Mouse (Mus musculus) macrophage (primary cell): ENCODE data around the gene Gm28635. TPM values are rescaled to one million over a fixed set of nuclear protein-coding genes. Genes with fewer than 3 reads are reported as not detected.

Experiments used
- H3K27ac ChIP-seq: fragments of 350-480 bp; formaldehyde crosslinking; 2 replicates; pipeline ENCODE4 v1.9.0; 2021
- H3K36me3 ChIP-seq: fragments of 350-480 bp; formaldehyde crosslinking; 2 replicates; pipeline ENCODE4 v1.9.0; 2021; ENCODE audit errors: inconsistent target
- H3K4me3 ChIP-seq: fragments of 350-480 bp; formaldehyde crosslinking; 2 replicates; pipeline ENCODE4 v1.9.0; 2021; ENCODE audit errors: inconsistent target
- H3K79me2 ChIP-seq: fragments of 350-480 bp; formaldehyde crosslinking; 2 replicates; pipeline ENCODE4 v1.9.0; 2021; ENCODE audit errors: inconsistent target
- WGBS: methylation state at CpG from one replicate; pipeline ENCODE4 v1.1.7; 2026; ENCODE audit warnings: inconsistent platforms; ENCODE audit not compliant: missing documents; 5-methylcytosine and 5-hydroxymethylcytosine counted together
- polyA plus RNA-seq: library from polyadenylated mRNA; stranded (reverse); fragments of 250-400 nt; gene quantifications from 3 replicates; pipeline ENCODE4 v1.2.4, GENCODE M21; 2018; ENCODE audit warnings: inconsistent platforms
- total RNA-seq, 78 experiments: library from RNA; depleted of rRNA; stranded (reverse); fragments of 250-400 nt; gene quantifications; 1 replicate in 9 of 78; 2 replicates in 24 of 78; 3 replicates in 43 of 78; 4 replicates in 2 of 78; pipeline ENCODE4 v1.2.4; 2018; ENCODE audit warnings: inconsistent platforms in 56 of 78

The Gm28635 gene
- not detected for total RNA-seq (2018; cell fraction: chromatin; rRNA removed)
- under 1 TPM in 1 of 26 experiments, not detected in 25; 0.08 TPM for total RNA-seq (2018; cell fraction: cytosol; rRNA removed)
- total RNA-seq (2018; cell fraction: nucleus; rRNA removed): not detected
- polyA plus RNA-seq: not detected in 3 replicates

DNA sequence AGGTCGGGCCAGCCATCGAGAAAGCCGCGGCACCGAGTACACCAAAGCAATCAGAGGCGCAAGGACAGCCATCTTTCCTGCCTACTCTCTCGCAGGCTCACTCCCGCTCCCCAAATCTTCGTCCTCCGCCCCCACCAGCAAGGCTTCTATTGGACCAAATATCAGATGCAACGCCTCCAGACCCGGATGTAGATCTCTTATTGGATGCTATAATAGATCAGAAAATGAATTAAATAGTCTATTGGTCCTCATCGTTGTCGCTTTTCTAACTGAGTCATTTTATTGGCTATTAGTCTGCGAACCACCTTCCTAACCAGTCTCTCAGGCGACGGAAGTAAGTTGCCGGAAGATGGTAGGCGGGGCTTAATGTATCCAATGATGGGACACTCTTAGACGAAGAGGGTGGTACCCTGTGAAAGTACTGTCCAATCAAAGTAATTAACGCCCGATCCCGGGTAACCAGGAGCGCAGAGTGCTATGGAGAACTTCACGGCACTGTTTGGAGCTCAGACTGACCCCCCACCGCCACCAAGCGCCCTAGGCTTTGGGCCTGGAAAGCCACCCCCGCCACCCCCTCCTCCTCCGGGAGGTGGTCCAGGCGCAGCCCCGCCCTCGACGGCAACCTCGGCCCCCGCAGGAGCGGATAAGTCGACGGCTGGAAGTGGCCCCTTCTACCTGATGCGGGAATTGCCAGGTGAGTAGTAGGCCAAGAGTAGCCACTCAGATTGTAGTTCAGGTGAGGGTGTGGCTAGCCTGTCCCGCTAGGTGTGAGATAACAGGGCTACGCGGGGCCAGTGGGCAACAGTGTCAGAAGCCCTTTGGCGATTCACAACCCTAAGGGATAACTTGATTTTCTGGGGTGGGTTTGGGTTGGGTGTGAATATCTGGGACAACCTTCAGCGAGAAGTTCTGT lies at the start of gene Gm28635, which contains the start of gene Med19:
TSS of gene Gm28635 (minus strand) at position 74 of the 913 bp plus-strand sequence.
TSS of gene Med19 (plus strand) at position 435 of the 913 bp plus-strand sequence.
- Histone ChIP-seq H3K36me3 (0 out of 2 replicates have a peak, but pooled peaks cover 4% of the 10 kb centered on the region), H3K27ac (peak within 1 kb of the TSS; percentile 50), H3K79me2 (peaks cover 55% of the 10 kb centered on the region), H3K4me3 (peak within 1 kb of the TSS; percentile 88)
- under 1% methylated on average over 42 of the region's 44 CpGs for WGBS

DNA sequence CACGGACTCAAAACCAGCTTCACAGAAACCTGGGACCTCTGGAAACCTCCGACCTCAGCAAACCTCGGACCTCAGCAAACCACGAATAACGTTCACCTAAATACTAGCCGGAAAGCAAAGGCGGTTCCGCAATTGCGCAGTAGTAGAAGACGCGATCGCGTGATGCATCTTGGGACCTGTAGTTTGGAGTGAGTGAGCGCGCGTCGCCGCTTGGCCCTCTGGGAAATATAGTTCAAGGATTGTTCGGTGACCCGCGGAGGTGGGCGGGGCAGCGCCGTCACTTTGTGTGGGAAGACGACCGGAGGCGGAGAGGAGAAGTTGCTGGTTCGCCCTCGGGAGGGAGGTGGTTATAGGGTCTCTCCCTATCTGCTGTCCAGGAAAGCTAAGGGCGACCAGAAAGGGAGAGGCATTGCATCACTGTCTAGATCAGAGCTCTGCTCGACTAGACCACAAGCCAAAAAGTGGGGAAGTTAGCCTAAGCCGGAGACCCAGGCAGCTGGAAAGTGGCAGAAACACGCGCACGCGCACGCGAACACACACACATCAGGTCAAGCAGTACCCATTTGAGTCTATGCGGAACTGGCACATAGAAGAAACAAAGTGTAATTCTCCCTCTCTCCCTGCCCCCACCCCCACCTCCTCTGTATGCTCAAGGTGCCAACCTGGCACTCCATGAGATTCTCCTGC lies 49.5 kb upstream of the Gm28635 start, which contains the start of gene Clp1:
TSS of gene Clp1 (minus strand) at position 179 of the 687 bp plus-strand sequence.
- H3K4me3 ChIP-seq: peak within 1 kb of the TSS; percentile 81
- peaks cover 45% of the 10 kb centered on the region for H3K79me2 ChIP-seq
- peaks cover 17% of the 10 kb centered on the region; the same call in 1 of the 2 replicates for H3K36me3 ChIP-seq
- peak within 1 kb of the TSS; percentile 78 for H3K27ac ChIP-seq
- WGBS: under 1% methylated on average over 39 of the region's 39 CpGs

DNA sequence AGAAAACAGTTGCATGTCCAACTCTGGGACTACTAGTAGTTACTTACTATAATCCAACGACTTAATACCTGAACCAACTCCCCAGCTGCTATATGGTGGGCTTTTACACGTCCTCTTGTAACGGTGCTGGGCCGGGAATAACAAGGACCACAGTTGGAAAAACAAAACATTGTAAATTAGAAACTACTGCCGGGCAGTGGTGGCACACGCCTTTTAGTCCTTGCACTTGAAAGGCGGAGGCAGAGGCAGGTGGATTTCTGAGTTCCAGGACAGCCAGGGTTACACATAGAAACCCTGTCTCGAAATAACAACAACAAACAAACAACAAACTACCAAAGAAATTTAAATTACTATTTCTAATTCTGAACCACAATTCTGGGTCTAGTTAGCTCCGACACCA lies 48.9 kb upstream of the Gm28635 start:
- Histone ChIP-seq H3K36me3 (peaks cover 17% of the 10 kb centered on the region; the same call in 1 of the 2 replicates), H3K79me2 (peaks cover 49% of the 10 kb centered on the region), H3K4me3 (peak overlapping the region; percentile 81), H3K27ac (peak overlapping the region; percentile 78)
- WGBS: 2% methylated on average over 9 of the region's 9 CpGs

DNA sequence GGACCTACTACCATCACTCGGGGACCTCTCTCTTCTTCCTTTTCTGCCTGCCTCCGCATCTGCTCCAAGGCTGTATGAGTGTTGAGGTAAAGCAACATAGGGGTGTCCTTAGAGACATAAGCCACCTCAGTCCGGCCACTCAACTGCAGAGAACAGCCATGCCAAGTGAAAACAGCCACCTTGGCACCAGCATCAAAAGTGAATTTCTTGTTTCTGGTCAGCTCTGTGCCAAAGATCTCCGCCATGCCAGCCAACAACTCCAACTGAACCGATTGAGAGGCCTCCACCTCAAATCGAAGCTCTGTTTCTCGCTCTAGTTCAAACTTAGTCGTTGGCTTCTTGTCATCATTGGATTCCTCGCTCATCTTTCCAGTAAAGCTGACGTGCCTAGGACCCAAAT lies 47.9 kb upstream of the Gm28635 start:
- peaks cover 49% of the 10 kb centered on the region for H3K79me2 ChIP-seq
- peak overlapping the region; percentile 81; the same call in 1 of the 2 replicates for H3K4me3 ChIP-seq
- peaks cover 17% of the 10 kb centered on the region; the same call in 1 of the 2 replicates for H3K36me3 ChIP-seq
- WGBS: 92% methylated on average over 10 of the region's 10 CpGs
- H3K27ac ChIP-seq: no peak overlapping the region

DNA sequence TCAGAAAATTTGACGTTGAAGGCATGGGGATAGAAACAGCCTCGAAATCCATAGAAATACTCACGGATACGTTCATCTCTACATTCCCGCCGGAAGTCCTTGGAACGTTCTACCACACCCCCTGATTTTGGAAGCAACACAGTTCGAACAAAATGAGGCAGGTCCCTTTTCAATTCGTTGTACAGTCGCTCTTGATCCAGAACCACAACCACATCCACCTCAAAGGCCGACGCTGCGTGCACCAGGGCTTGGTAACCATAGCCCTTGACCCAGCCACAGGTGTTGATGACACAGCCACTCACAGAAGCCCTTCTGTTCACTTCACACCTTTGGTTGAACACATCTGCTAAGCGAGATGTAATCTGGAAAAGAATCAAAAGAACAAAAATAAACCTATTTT lies 46.0 kb upstream of the Gm28635 start:
- H3K27ac ChIP-seq: no peak overlapping the region
- peaks cover 49% of the 10 kb centered on the region for H3K79me2 ChIP-seq
- H3K36me3 ChIP-seq: peaks cover 17% of the 10 kb centered on the region; the same call in 1 of the 2 replicates
- 92% methylated on average over 13 of the region's 14 CpGs for WGBS
- no peak overlapping the region for H3K4me3 ChIP-seq

DNA sequence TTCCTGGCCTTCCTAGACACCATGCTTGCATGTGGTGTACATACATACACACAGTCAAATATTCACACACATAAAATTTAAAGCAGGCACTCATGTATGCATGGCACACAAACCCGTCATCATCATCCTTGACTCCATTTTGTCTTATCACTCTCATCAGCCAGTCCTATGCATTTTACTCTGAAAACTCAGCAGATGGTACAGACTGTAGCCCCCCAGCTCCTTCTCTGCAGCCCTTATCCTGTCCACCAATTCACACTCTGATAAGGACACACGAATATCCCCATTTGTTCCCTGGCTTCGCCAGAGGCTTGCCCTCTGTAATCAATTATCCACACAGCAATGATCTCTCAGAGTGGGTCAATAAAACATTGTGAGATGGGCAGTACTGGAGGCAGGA lies 43.3 kb upstream of the Gm28635 start:
- Histone ChIP-seq H3K4me3 (no peak overlapping the region), H3K36me3 (peaks cover 17% of the 10 kb centered on the region; the same call in 1 of the 2 replicates), H3K79me2 (peaks cover 39% of the 10 kb centered on the region), H3K27ac (no peak overlapping the region)
- 92% methylated on average over 3 of the region's 3 CpGs for WGBS

DNA sequence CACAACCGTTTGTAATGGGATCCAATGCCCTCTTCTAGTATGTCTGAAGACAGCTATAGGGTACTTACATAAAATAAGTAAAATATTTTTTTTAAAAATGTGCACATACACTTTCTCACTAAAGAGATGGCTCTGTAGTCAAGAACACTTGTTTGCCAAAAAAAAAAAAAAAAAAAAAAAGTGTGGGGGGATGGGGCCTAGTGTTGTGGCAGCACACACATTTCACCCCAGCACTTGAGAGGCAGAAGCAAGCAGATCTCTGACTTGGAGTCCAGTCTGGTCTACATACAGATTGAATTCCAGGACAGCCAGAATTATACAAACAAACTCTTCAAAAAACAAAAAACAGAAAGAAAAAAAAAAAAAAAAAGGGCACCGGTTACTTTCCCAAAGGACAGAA lies 42.9 kb upstream of the Gm28635 start:
- Histone ChIP-seq H3K4me3 (no peak overlapping the region), H3K36me3 (peaks cover 17% of the 10 kb centered on the region; the same call in 1 of the 2 replicates), H3K79me2 (peaks cover 35% of the 10 kb centered on the region), H3K27ac (no peak overlapping the region)
- 83% methylated on average over 1 of the region's 2 CpGs for WGBS

DNA sequence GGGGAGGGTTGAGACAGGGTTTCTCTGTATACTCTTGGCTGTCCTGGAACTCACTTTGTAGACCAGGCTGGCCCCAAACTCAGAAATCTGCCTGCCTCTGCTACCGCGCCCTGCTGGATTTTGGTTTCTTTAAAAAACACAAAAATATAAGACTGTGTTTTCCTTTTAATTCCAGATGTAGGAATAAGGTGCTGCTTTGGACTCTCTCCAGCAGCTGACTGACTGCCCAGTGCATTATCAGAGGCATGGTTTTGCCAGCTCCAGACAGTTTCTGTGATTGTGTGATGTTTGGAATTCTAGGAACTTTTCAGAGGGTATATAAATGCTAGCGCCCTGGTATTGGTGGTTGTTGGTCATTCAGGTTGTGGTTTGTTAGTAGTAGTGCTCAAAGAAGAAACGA lies 39.5 kb upstream of the Gm28635 start:
- Histone ChIP-seq H3K4me3 (no peak overlapping the region), H3K79me2 (peaks cover 25% of the 10 kb centered on the region), H3K27ac (no peak overlapping the region), H3K36me3 (no peaks in the 10 kb centered on the region)
- WGBS: 92% methylated on average over 4 of the region's 4 CpGs

DNA sequence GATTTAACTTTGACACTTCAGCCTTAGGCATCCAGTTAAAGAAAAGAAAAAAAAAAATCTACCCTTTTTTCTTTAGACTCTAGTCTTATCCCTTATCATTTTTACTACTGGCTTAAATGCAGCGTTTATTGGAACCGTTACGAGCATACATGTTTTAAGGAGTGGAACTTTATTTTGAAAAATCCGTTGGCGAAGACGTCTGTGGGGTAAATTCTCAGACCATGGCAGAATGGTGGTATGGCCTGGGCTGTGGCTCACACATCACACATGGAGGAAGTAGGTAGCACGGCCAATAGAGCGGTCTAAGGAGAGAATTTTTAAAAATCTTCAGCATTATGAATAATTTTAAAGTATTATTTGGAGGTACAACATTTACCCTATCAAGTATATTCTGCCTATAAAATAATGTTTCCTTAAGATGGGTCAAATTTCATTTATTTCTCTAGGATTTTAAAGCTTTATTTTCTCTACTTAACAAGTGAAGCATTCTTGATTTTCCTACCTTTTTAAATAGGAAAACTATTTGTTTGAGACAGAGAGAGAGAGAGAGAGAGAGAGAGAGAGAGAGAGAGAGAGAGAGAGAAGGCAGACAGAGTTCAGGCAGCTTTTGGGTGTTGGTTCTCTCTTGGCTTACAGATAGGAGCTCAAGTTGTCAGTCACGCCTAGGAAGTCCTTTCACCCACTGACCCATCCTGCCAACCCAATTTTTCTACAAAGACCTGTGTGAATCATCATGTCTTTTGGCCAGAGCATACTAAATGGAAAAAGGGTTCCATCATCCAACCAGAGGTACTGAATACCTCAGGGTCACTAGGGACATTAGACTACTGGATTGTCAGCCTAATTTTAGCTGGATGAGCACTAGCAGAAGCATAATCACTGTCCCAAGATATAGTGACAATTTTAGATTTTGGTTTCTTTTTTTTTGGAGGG lies 38.8 kb upstream of the Gm28635 start:
- 31% methylated on average over 9 of the region's 9 CpGs for WGBS
- H3K27ac ChIP-seq: peak overlapping the region; percentile 83

DNA sequence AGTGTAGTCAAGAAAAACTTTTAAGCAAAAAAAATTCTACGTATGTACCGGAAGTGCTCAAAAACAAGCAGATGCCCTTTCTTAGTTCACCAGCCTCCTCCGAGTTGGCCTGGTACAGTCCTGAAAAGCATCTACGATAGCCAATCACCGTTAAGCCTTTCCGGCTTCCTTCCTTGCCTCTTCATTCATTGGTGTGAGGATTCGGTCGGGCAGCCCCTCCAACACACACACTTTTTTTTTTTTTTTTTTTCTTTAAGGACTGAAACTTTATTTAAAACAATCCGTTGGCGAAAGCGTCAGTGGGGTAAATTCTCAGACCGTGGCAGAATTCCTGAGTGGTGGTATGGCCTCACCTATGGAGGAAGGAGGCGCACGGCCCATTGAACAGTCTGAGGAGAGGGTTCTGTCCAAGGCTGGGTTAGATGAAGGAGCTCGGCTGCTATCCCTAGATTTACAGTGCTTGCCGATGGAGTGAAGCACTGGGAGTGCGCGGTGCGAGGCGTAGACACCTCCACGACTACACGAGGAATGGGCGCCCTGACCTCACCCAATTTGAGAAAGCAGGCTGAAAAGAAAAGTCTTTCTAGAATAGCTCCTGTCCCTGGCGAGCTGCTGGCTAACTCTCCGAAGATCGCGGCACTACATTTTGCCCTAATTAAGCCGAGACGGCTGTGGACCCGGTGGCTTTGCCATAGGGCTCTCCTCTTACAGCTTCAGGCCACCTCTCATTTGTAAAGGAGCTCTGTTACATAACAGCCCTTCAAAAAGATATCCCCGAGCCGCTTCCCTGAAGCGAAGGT lies 37.9 kb upstream of the Gm28635 start:
- Histone ChIP-seq H3K79me2 (peaks cover 37% of the 10 kb centered on the region), H3K27ac (peak overlapping the region; percentile 83), H3K36me3 (peaks cover 2% of the 10 kb centered on the region; the same call in 1 of the 2 replicates), H3K4me3 (peak overlapping the region; percentile 59)
- WGBS: 2% methylated on average over 33 of the region's 33 CpGs

More for the DNA sequence above, 38.8 kb upstream of the Gm28635 start:
- peaks cover 27% of the 10 kb centered on the region for H3K79me2 ChIP-seq
- H3K4me3 ChIP-seq: peak overlapping the region; percentile 59
- H3K36me3 ChIP-seq: no peaks in the 10 kb centered on the region

DNA sequence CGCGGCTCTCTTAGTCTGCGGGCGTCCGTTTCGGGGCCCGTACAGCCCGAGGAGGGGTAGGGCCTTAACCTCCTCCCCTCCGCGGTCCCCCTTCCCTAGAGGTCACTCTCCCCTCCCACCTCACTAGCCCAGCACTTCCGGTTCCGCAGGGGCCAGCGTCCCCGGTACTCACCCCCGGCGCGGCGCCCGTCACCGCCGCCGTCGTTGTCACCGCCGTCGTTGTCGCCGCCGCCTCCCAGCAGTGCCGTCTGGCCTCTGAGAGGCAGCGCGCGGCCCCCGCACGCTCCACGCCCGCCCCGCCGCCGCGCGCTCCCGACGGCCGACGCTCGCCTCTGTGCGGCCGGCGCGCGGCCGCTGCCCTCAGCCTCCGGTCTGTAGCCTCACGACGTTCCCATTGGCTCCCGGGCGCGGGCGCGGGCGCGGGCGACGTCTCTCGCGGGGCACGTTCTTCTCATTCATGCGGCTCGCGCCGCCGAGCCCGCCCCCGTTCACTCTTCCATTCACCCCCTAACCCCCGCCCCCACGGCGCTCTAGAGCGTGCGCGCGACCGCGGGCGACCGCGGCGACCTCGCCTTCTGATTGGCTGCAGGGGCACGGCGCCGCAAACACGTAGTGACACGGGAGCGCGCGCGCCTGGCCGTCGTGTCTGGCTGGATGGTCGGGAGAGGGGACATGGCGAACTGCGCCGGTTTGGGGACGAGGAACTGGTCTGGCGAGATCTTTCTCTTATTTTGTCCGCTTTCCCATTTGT lies 37.1 kb upstream of the Gm28635 start, which contains the start of gene Zdhhc5:
TSS of gene Zdhhc5 (minus strand) at position 370 of the 751 bp plus-strand sequence.
- Histone ChIP-seq H3K79me2 (peaks cover 44% of the 10 kb centered on the region), H3K4me3 (peak within 1 kb of the TSS; percentile 91), H3K36me3 (peaks cover 9% of the 10 kb centered on the region; the same call in 1 of the 2 replicates), H3K27ac (peak within 1 kb of the TSS; percentile 83)
- WGBS: under 1% methylated on average over 105 of the region's 107 CpGs

DNA sequence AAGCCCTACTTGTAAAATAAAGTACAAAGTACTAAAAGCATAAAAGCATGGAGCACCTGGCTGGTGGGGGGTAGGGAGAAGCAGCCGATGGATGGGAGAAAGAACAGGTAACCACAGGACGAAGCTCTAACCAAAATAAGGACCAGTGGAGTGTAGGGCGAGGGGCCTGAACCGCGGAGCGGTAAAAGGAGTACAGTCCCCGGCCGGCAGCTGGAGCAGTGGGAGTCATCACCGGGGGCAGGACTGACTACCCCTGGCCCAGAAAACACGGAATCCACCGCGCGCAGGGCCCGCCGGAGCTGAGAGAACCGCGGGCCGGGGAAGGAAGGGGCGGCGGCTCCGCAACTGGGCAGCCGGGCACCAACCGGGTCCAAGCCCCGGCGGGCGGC lies 36.6 kb upstream of the Gm28635 start:
- Histone ChIP-seq H3K79me2 (peaks cover 50% of the 10 kb centered on the region), H3K27ac (peak overlapping the region; percentile 47), H3K4me3 (peak overlapping the region; percentile 91), H3K36me3 (peaks cover 9% of the 10 kb centered on the region; the same call in 1 of the 2 replicates)
- 0% methylated on average over 18 of the region's 26 CpGs for WGBS
